Mouse (Mus musculus) kidney, embryonic 16.5 days (tissue): ENCODE results near the gene Pla2g12a. TPM values are rescaled to one million over a fixed set of nuclear protein-coding genes. Genes with fewer than 3 reads are reported as not detected.
A peak's percentile ranks its signal among the peaks of the same experiment; 100 is the strongest.

Experiments
- ATAC-seq: fragments of 200-750 bp; cut with Nextera tagmentation; 2 replicates; pipeline ENCODE4 v1.8.0; 2017; ENCODE audit warnings: moderate TSS enrichment; ENCODE audit not compliant: low FRiP score, low TSS enrichment
- H3K27ac ChIP-seq: fragments of 300-500 bp; sonication (generic); 2 replicates; pipeline ENCODE4 v1.5.1; 2014; ENCODE audit warnings: low read length
- H3K27me3 ChIP-seq: fragments of 300-500 bp; sonication (generic); 2 replicates; pipeline ENCODE4 v1.6.1; 2014; ENCODE audit warnings: low read length, control low read depth, mixed read lengths; ENCODE audit not compliant: insufficient read depth
- H3K36me3 ChIP-seq: fragments of 300-500 bp; sonication (generic); 2 replicates; pipeline ENCODE4 v1.6.1; 2014; ENCODE audit warnings: low read length, control low read depth, mixed read lengths; ENCODE audit not compliant: insufficient read depth
- H3K4me1 ChIP-seq: fragments of 300-500 bp; sonication (generic); 2 replicates; pipeline ENCODE4 v1.6.1; 2014; ENCODE audit warnings: low read length, control low read depth, mixed read lengths; ENCODE audit not compliant: insufficient read depth
- H3K4me2 ChIP-seq: fragments of 300-500 bp; sonication (generic); replicated peaks from 2 replicates; pipeline ENCODE4 v1.6.1; 2014; ENCODE audit warnings: low read depth, low read length
- H3K4me3 ChIP-seq: fragments of 300-500 bp; sonication (generic); 2 replicates; pipeline ENCODE4 v1.5.1; 2014; ENCODE audit warnings: mild to moderate bottlenecking, low read length
- H3K9ac ChIP-seq: fragments of 300-500 bp; sonication (generic); replicated peaks from 2 replicates; pipeline ENCODE4 v1.6.1; 2014; ENCODE audit warnings: low read length
- H3K9me3 ChIP-seq: fragments of 300-500 bp; sonication (generic); 2 replicates; pipeline ENCODE4 v1.6.1; 2016; ENCODE audit warnings: low read length, control low read depth
- WGBS: fragments of 180-500 bp; shearing (Covaris S2); extraction: QIAGEN DNeasy Blood & Tissue Kit; methylation state at CpG from one replicate; pipeline ENCODE4 v1.1.7; 2014; 5-methylcytosine and 5-hydroxymethylcytosine counted together
- polyA plus RNA-seq: library from polyadenylated mRNA; unstranded; fragments of >200 nt; fragmentation: Nextera tagmentation; extraction: Ambion mirVana; gene quantifications from 2 replicates; pipeline ENCODE4 v1.2.1, GENCODE M21; 2015

The Pla2g12a gene
- polyA plus RNA-seq, 1 experiment from 2014 or later, result 47.5 TPM

GRCm38 (mm10) chr3:129892003-129892402 is 13.6 kb downstream of the Pla2g12a start:
- Histone ChIP-seq H3K36me3 (peaks cover 15% of the 10 kb centered on the region; the same call in 1 of the 2 replicates), H3K9me3 (no peaks in the 10 kb centered on the region), H3K4me2 (no peak overlapping the region), H3K4me1 (0 out of 2 replicates have a peak, but pooled peaks cover 5% of the 10 kb centered on the region), H3K4me3 (no peak overlapping the region), H3K27me3 (no peaks in the 10 kb centered on the region), H3K9ac (no peak overlapping the region), H3K27ac (no peak overlapping the region)
- ATAC-seq, result no peak
- 85% methylated on average over 5 of the region's 5 CpGs for WGBS

GRCm38 (mm10) chr3:129893143-129893542 is 14.7 kb downstream of the Pla2g12a start:
- H3K36me3 ChIP-seq, result peaks cover 15% of the 10 kb centered on the region; the same call in 1 of the 2 replicates
- WGBS, result 92% methylated on average over 3 of the region's 3 CpGs
- no peak for ATAC-seq

GRCm38 (mm10) chr3:129896591-129896990 is 18.2 kb downstream of the Pla2g12a start:
- H3K4me1 ChIP-seq, result peaks cover 12% of the 10 kb centered on the region; the same call in 1 of the 2 replicates
- no peak overlapping the region for H3K9ac ChIP-seq
- H3K4me2 ChIP-seq, result no peak overlapping the region
- no peak overlapping the region for H3K4me3 ChIP-seq
- 0 out of 2 replicates have a peak, but pooled peaks cover 9% of the 10 kb centered on the region for H3K36me3 ChIP-seq
- 0 out of 2 replicates have a peak, but pooled peaks have one; percentile 11 for ATAC-seq
- WGBS, result 22% methylated on average over 6 of the region's 6 CpGs
- H3K27ac ChIP-seq, result no peak overlapping the region
- no peaks in the 10 kb centered on the region for H3K27me3 ChIP-seq
- no peaks in the 10 kb centered on the region for H3K9me3 ChIP-seq

More at GRCm38 (mm10) chr3:129893143-129893542, 14.7 kb downstream of the Pla2g12a start:
- H3K27ac ChIP-seq, result no peak overlapping the region
- H3K27me3 ChIP-seq, result no peaks in the 10 kb centered on the region
- H3K4me3 ChIP-seq, result no peak overlapping the region
- no peaks in the 10 kb centered on the region for H3K9me3 ChIP-seq
- H3K4me2 ChIP-seq, result no peak overlapping the region
- 0 out of 2 replicates have a peak, but pooled peaks cover 5% of the 10 kb centered on the region for H3K4me1 ChIP-seq
- no peak overlapping the region for H3K9ac ChIP-seq

DNA sequence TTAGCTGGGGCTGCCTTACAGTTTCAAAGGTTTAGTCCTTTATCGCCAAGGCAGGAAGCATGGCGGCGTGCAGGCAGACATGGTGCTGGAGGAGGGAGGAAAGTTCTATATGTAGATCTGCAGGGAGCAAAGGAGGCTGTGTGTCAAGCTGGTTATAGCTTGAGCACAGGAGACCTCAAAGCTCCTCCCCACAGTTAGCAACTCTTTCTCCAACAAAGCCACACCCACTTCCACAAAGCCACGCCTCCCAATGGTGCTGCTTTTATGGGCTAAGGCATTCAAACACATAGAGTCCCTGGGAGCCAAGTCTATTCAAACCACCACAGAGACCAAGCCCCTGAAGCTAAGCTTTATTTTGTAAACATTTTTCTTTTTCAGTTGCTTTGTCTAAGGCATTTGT is 20.5 kb downstream of the Pla2g12a start:
- no peak overlapping the region for H3K9ac ChIP-seq
- peaks cover 25% of the 10 kb centered on the region for H3K4me1 ChIP-seq
- H3K36me3 ChIP-seq, result no peaks in the 10 kb centered on the region
- H3K4me3 ChIP-seq, result no peak overlapping the region
- H3K9me3 ChIP-seq, result no peaks in the 10 kb centered on the region
- no peak for ATAC-seq
- no peak overlapping the region for H3K4me2 ChIP-seq
- no peaks in the 10 kb centered on the region for H3K27me3 ChIP-seq
- 71% methylated on average over 4 of the region's 4 CpGs for WGBS
- H3K27ac ChIP-seq, result no peak overlapping the region

- peak within 1 kb of the TSS; percentile 76 for H3K4me3 ChIP-seq
- WGBS, result under 1% methylated on average over 33 of the region's 34 CpGs
- peak; percentile 97 for ATAC-seq
- peak within 1 kb of the TSS; percentile 94 for H3K4me2 ChIP-seq
- peak within 1 kb of the TSS; percentile 85 for H3K27ac ChIP-seq
- H3K27me3 ChIP-seq, result no peaks in the 10 kb centered on the region
- no peaks in the 10 kb centered on the region for H3K9me3 ChIP-seq
- H3K9ac ChIP-seq, result peak within 1 kb of the TSS; percentile 82
- H3K4me1 ChIP-seq, result peaks cover 25% of the 10 kb centered on the region
- H3K36me3 ChIP-seq, result no peaks in the 10 kb centered on the region; the same call in 1 of the 2 replicates
Measured at GRCm38 (mm10) chr3:129901271-129901809, 22.9 kb downstream of the Pla2g12a start, which contains the start of gene Casp6. Gene Casp6 (plus strand): TSS chr3:129901425.

GRCm38 (mm10) chr3:129903369-129903768 is 25.0 kb downstream of the Pla2g12a start:
- ATAC-seq, result no peak
- 89% methylated on average over 3 of the region's 3 CpGs for WGBS
- H3K27ac ChIP-seq, result no peak overlapping the region

DNA sequence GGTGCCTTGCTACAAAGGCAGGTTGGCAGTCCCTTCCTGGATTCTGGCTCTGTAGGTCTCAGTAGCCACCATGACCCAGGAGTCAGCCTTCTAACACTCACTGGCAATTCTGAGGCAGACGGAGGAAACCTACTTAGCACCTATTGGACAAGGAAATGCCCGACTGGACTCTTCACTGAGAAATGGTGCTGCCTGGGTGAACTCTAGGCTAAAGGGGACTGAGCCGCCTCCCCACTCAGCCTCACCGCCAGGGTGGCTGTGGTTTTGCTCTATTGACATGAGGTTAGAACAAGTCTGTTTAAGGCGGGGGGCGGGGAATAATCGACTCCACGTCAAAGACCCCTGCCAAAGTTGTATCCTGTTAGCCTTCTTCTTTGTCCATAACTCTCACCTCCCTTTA is 25.5 kb downstream of the Pla2g12a start:
- H3K27ac ChIP-seq, result no peak overlapping the region
- 82% methylated on average over 8 of the region's 8 CpGs for whole genome bisulfite sequencing
- no peaks in the 10 kb centered on the region for H3K27me3 ChIP-seq
- no peak for ATAC-seq
- H3K36me3 ChIP-seq, result peaks cover 6% of the 10 kb centered on the region; the same call in 1 of the 2 replicates
- H3K4me2 ChIP-seq, result no peak overlapping the region
- no peaks in the 10 kb centered on the region for H3K9me3 ChIP-seq
- H3K4me3 ChIP-seq, result no peak overlapping the region
- peaks cover 20% of the 10 kb centered on the region for H3K4me1 ChIP-seq
- no peak overlapping the region for H3K9ac ChIP-seq

More at GRCm38 (mm10) chr3:129903369-129903768, 25.0 kb downstream of the Pla2g12a start:
- Histone ChIP-seq H3K36me3 (peaks cover 1% of the 10 kb centered on the region; the same call in 1 of the 2 replicates), H3K9ac (no peak overlapping the region), H3K27me3 (no peaks in the 10 kb centered on the region), H3K4me2 (no peak overlapping the region), H3K4me3 (no peak overlapping the region), H3K4me1 (peaks cover 20% of the 10 kb centered on the region), H3K9me3 (no peaks in the 10 kb centered on the region)

DNA sequence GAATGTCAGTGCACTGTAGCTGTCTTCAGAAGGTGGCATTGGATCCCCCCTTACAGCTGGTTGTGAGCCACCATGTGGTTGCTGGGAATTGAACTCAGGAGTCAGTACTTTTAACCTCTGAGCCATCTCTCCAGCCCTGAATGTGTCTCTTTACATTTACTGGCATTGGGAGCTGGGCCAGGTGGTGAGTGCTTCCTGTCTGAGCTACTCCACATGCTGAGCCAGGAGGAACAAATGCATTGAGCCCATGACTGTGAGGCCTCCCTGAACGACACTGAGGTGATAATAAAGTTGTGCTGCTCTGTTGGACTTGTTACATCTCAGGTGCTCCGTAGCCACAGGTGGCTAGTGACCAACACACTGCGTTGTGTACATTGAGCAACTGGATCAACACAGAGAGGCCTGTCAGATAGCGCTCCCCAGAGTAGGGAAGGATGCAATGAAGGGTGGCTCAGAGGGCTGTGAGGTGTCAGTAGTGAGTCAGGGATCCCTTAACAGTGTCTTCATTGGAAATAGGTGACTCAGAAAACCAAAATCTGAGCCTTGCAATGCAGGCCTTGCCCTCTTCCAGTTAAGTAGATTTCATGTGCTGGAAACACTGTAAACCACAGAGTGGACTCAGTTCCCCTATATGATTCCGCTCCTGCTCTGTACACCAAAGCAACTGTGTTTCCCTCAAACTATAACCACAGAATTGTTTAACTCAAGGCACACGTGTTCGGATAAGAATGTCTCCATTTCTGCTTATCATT is 26.2 kb downstream of the Pla2g12a start:
- ATAC-seq, result no peak
- H3K4me2 ChIP-seq, result no peak overlapping the region
- no peak overlapping the region for H3K9ac ChIP-seq
- peaks cover 12% of the 10 kb centered on the region; the same call in 1 of the 2 replicates for H3K36me3 ChIP-seq
- H3K27ac ChIP-seq, result no peak overlapping the region
- 81% methylated on average over 7 of the region's 7 CpGs for WGBS
- no peak overlapping the region for H3K4me3 ChIP-seq
- H3K9me3 ChIP-seq, result no peaks in the 10 kb centered on the region
- no peaks in the 10 kb centered on the region for H3K27me3 ChIP-seq
- H3K4me1 ChIP-seq, result peaks cover 20% of the 10 kb centered on the region

GRCm38 (mm10) chr3:129912025-129912424 is 33.6 kb downstream of the Pla2g12a start:
- WGBS, result 92% methylated on average over 14 of the region's 14 CpGs
- H3K36me3 ChIP-seq, result peaks cover 47% of the 10 kb centered on the region
- H3K27me3 ChIP-seq, result no peaks in the 10 kb centered on the region
- no peaks in the 10 kb centered on the region for H3K4me1 ChIP-seq
- no peak overlapping the region for H3K4me3 ChIP-seq
- no peak overlapping the region for H3K27ac ChIP-seq
- no peaks in the 10 kb centered on the region for H3K9me3 ChIP-seq
- H3K9ac ChIP-seq, result no peak overlapping the region
- ATAC-seq, result no peak
- no peak overlapping the region for H3K4me2 ChIP-seq

- peaks cover 47% of the 10 kb centered on the region for H3K36me3 ChIP-seq
- ATAC-seq, result no peak
- 94% methylated on average over 13 of the region's 13 CpGs for WGBS
- H3K9ac ChIP-seq, result no peak overlapping the region
- no peaks in the 10 kb centered on the region for H3K9me3 ChIP-seq
- no peaks in the 10 kb centered on the region for H3K27me3 ChIP-seq
- H3K4me3 ChIP-seq, result no peak overlapping the region
- H3K27ac ChIP-seq, result no peak overlapping the region
- no peak overlapping the region for H3K4me2 ChIP-seq
- H3K4me1 ChIP-seq, result no peaks in the 10 kb centered on the region
Measured at GRCm38 (mm10) chr3:129913241-129913640, 34.8 kb downstream of the Pla2g12a start.
